In the genomic region with DNA sequence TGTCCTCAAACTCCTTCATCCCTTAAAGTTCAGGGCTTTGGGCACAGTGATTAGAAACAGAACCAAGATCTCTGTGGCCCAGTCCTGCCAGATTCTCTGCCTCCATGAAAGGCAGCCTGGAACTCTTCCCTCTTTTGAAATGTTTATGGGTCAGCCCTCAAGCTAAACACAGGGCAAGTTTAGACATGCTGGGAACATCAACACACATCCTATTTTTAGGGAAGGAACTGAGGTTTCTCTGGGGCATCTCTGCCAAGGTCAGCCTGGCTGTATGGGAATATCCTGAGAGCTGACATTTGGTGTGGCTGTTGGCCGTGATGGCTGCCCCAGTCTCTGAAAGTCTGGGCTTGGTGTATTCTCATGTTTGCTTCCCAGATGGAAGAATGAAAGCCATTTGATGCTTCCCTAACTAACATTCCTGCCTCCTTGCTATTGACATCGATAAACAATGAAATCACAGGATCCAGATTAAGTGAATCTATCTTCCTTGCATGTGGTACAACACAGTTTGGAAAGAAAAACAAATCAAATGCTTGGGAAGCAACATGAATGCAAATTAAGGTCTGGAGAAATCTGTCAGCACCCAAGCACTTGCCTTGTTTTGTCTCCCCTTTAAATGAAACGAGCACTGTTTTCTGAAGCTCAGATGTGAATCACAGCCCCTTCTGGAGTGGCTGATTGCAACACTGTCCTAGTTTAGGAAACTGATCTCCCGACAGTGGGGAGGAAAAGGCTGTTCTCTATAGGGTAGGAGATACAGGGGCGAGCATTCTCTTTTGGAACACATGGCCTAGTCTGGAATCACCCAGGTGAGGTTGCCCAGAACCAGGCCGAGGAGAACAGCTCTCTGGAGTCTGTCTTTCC, we compare ENCODE assay signal across 11 mouse cellular contexts. TPM values are rescaled to one million over a fixed set of nuclear protein-coding genes. Genes with fewer than 3 reads are reported as not detected.
DNase-seq lines count a peak whose midpoint lies in the region; ATAC-seq and TF ChIP-seq lines count a peak whose summit lies in the region.
"Had no signal": no experiment of that assay in that cellular context is flagged by ENCODE, and none has a peak within 500 bp of the region (broad histone marks: within the 10 kb centered on the region; RNA-seq: fewer than 3 reads in every experiment).

No protein-coding gene starts in this region.

- TF ChIP-seq EP300 in liver, postnatal 0 days (IDR thresholded peaks at IDR 0.05; ENCODE audit: low read depth): no peak

- WGBS in midbrain, embryonic 16.5 days: 63% methylated on average over 6 of the region's 6 CpGs
- WGBS in midbrain, embryonic 15.5 days: 69% methylated on average over 6 of the region's 6 CpGs
- 66% methylated on average over 6 of the region's 6 CpGs for WGBS in embryonic facial prominence, embryonic 10.5 days
- 54% methylated on average over 6 of the region's 6 CpGs for WGBS in liver, postnatal 0 days (ENCODE audit: insufficient replicate concordance)

- no peaks in the 10 kb centered on the region for H3K4me1 ChIP-seq in midbrain, embryonic 16.5 days (ENCODE audit: control insufficient read depth, insufficient read depth, low read length)
- H3K4me1 ChIP-seq in midbrain, embryonic 15.5 days: no peaks in the 10 kb centered on the region
- no peaks in the 10 kb centered on the region for H3K4me1 ChIP-seq in embryonic facial prominence, embryonic 10.5 days
- H3K4me1 ChIP-seq in liver, postnatal 0 days (ENCODE audit: insufficient read depth): no peaks in the 10 kb centered on the region

- DNase-seq in gastrocnemius, adult 18-20 months (ENCODE audit: low spot score): peak; percentile 67
- DNase-seq in gastrocnemius, postnatal 14 days: no peak
- DNase-seq in fibroblast of lung, adult 2 months (ENCODE audit: low read depth): peak; percentile 85
- no peak for DNase-seq in embryonic facial prominence, embryonic 10.5 days (ENCODE audit: low spot score)
- no peak for DNase-seq in spleen, postnatal 4 days (ENCODE audit: low spot score in 2 of 2)
- no peak for DNase-seq in liver, postnatal 0 days
- DNase-seq: right cerebral cortex, adult 18-20 months had no signal

- H3K9ac ChIP-seq in midbrain, embryonic 16.5 days (ENCODE audit: low read depth, low read length): no peak overlapping the region
- H3K9ac ChIP-seq in midbrain, embryonic 15.5 days: no peak overlapping the region
- no peak overlapping the region for H3K9ac ChIP-seq in liver, postnatal 0 days (replicated peaks)

- H3K27me3 ChIP-seq in midbrain, embryonic 16.5 days (ENCODE audit: control insufficient read depth, insufficient read depth, low read depth, low read length): no peaks in the 10 kb centered on the region
- H3K27me3 ChIP-seq in midbrain, embryonic 15.5 days (replicated peaks): no peaks in the 10 kb centered on the region
- no peaks in the 10 kb centered on the region for H3K27me3 ChIP-seq in embryonic facial prominence, embryonic 10.5 days (replicated peaks; ENCODE audit: low read depth, poor library complexity, severe bottlenecking)
- H3K27me3 ChIP-seq in liver, postnatal 0 days (ENCODE audit: insufficient read depth, low read length): no peaks in the 10 kb centered on the region

- ATAC-seq in midbrain, embryonic 16.5 days: no peak
- no peak for ATAC-seq in midbrain, embryonic 15.5 days (replicated peaks)
- ATAC-seq in liver, postnatal 0 days: no peak

- H3K4me3 ChIP-seq in midbrain, embryonic 16.5 days (ENCODE audit: low read depth, low read length): no peak overlapping the region
- no peak overlapping the region for H3K4me3 ChIP-seq in midbrain, embryonic 15.5 days
- H3K4me3 ChIP-seq in embryonic facial prominence, embryonic 10.5 days: no peak overlapping the region
- no peak overlapping the region for H3K4me3 ChIP-seq in liver, postnatal 0 days (ENCODE audit: low read depth, low read length)
- H3K4me3 ChIP-seq: erythroblast, embryonic 14.5 days; left cerebral cortex, adult 2 months had no signal

- TF ChIP-seq CTCF in liver, postnatal 0 days (IDR thresholded peaks at IDR 0.05; ENCODE audit: low read depth): no peak

- peak overlapping the region; percentile 14; the same call in 1 of the 2 replicates for H3K27ac ChIP-seq in midbrain, embryonic 16.5 days (ENCODE audit: low read length)
- H3K27ac ChIP-seq in midbrain, embryonic 15.5 days: no peak overlapping the region
- H3K27ac ChIP-seq in embryonic facial prominence, embryonic 10.5 days (replicated peaks): no peak overlapping the region
- H3K27ac ChIP-seq in liver, postnatal 0 days (ENCODE audit: low read depth): no peak overlapping the region
- H3K27ac ChIP-seq: left cerebral cortex, adult 2 months had no signal

- no peaks in the 10 kb centered on the region for H3K9me3 ChIP-seq in midbrain, embryonic 16.5 days (replicated peaks; ENCODE audit: control insufficient read depth, low read length, poor library complexity, severe bottlenecking)
- H3K9me3 ChIP-seq in midbrain, embryonic 15.5 days: no peaks in the 10 kb centered on the region
- no peaks in the 10 kb centered on the region for H3K9me3 ChIP-seq in embryonic facial prominence, embryonic 10.5 days
- H3K9me3 ChIP-seq in liver, postnatal 0 days (ENCODE audit: low read length): no peaks in the 10 kb centered on the region

- no peaks in the 10 kb centered on the region for H3K36me3 ChIP-seq in midbrain, embryonic 16.5 days (ENCODE audit: control insufficient read depth, insufficient read depth, low read length)
- H3K36me3 ChIP-seq in midbrain, embryonic 15.5 days (replicated peaks): no peaks in the 10 kb centered on the region
- no peaks in the 10 kb centered on the region for H3K36me3 ChIP-seq in embryonic facial prominence, embryonic 10.5 days (replicated peaks)
- no peaks in the 10 kb centered on the region for H3K36me3 ChIP-seq in liver, postnatal 0 days (replicated peaks; ENCODE audit: insufficient read depth, low read length)

- no peak overlapping the region for H3K4me2 ChIP-seq in midbrain, embryonic 16.5 days (ENCODE audit: low read length)
- H3K4me2 ChIP-seq in midbrain, embryonic 15.5 days: no peak overlapping the region
- H3K4me2 ChIP-seq in liver, postnatal 0 days (ENCODE audit: low read depth, low read length): no peak overlapping the region

- intact Hi-C loops in gastrocnemius, postnatal 14 days (cut with DNase I; ENCODE audit: low total_unique reads): no loop called here

RNA-seq across cellular contexts. Expression of gene Nmnat2, which starts 37.7 kb away (rescaled TPM):
- under 1 TPM; 0.43 to 0.80 TPM for total RNA-seq in gastrocnemius, adult 18-20 months (2021)
- 1 to 10 TPM in 1 of 2 experiments, under 1 TPM in 1; 0.51 to 1.1 TPM for total RNA-seq in gastrocnemius, postnatal 14 days (2021)
- 92.9 and 95.8 TPM in 2 replicates for polyA plus RNA-seq in midbrain, embryonic 16.5 days (2015; fragmentation: Nextera tagmentation; extraction: Ambion mirVana)
- 95.1 and 98.5 TPM in 2 replicates for polyA plus RNA-seq in midbrain, embryonic 15.5 days (2015; fragmentation: Nextera tagmentation; extraction: Ambion mirVana)
- 4.7 and 6.2 TPM in 2 replicates for polyA plus RNA-seq in embryonic facial prominence, embryonic 10.5 days (2016; fragmentation: Nextera tagmentation; extraction: Ambion mirVana)
- polyA plus RNA-seq in liver, postnatal 0 days (2015; fragmentation: Nextera tagmentation; extraction: Ambion mirVana): 0.06 and 0.09 TPM in 2 replicates
- polyA plus RNA-seq: erythroblast, embryonic 14.5 days had no signal

Comparison
In these comparisons a context has a peak if more than half of its experiments do, and no peak if none do; other contexts are left out.
1. DNase-seq: peak in gastrocnemius, adult 18-20 months (single experiment) and fibroblast of lung, adult 2 months (single experiment); none in gastrocnemius, postnatal 14 days (single experiment), embryonic facial prominence, embryonic 10.5 days (single experiment), spleen, postnatal 4 days (0 of 2) and liver, postnatal 0 days (single experiment).
2. RNA of gene Nmnat2, which starts 37.7 kb away (polyA plus RNA-seq): 95.1 to 98.5 TPM in midbrain, embryonic 15.5 days and 92.9 to 95.8 TPM in midbrain, embryonic 16.5 days; 4.7 to 6.2 TPM in embryonic facial prominence, embryonic 10.5 days and 0.06 to 0.09 TPM in liver, postnatal 0 days; every median in the first group is over 10 times any median in the second.